Mouse (Mus musculus): Measurements from ENCODE around the gene Aox2.

Aox2 gene

GRCm38 (mm10) chr1:58284505-58284904, 6.4 kb downstream of the Aox2 start:
- no peak for DNase-seq (ENCODE audit: inconsistent age in 2 of 2, low spot score in 1 of 2)

GRCm38 (mm10) chr1:58288091-58288490, 10.0 kb downstream of the Aox2 start:
- DNase-seq (ENCODE audit: inconsistent age in 2 of 2, low spot score in 1 of 2) = no peak

DNA sequence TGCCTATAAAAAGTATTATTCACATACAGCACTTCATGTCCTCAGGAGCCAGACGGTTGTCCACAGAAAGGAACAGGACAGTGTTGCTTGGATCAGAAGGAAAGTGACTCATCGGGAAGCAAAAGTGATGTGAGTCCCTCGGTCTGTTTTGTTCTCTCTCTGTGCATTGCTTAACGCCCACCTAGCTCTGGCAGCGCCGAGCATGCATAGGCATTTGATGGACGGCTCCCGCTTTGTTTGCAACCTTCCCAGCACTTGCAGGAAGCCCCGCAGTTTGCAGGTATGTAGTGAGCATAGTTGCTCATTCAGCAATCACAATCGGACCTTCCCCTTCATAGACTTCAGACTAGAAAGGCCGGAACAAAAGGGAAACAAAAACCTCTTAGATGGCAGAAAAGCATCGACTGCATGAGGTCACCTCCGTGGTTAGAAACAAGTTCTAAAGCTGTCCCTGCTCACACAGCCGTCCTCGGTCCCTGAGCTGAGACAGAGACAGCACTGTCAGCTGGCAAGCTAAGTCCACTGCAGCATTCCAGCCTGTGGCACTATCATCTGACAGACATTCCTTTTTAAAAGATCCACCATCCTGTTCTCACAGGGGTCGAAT, 11.8 kb downstream of the Aox2 start:
- no peak for DNase-seq (ENCODE audit: inconsistent age in 2 of 2, low spot score in 1 of 2)

DNA sequence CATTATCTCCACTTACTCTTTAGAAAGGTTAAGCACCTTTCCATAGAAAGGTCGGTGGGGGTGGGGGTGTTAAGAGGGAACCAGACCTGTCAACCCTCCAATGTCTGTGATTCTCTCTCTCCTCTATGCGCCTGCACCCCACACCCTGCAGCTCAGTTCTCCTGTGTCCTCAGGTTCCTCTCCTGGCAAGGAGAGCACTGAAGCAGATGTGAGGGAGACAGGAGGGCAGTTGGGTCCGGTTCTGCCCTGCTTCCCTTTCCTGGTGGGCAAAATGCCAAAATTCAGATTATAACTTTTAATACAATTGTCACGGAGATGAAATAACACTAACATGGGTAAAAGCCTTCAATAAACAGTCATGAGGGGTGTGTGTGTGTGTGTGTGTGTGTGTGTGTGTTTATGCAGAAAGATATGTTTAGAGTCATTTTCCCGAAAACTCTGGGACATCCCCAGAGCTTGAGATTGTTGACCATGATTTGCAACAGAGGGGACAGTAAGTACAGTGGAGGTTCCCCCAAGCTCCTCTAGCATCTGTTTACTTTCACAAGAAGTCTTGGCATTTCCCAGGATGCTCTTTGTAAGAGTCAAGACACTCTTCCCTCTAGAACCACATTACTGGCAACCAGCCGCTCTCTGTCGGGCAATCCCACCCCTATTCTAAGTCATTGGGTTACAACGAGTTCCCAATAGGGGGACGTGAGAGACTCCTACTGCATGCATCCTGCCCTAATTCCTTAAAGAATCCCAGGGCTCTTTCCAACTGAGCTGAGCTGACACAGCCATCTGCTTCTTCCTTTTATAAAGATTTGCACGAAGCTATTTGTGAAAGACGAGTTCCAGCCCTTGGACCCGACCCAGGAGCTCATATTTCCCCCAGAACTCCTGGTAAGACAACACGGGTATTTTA, 13.5 kb downstream of the Aox2 start:
- peak in 1 of 2 experiments; percentile 24 for DNase-seq (ENCODE audit: inconsistent age in 2 of 2, low spot score in 1 of 2)

GRCm38 (mm10) chr1:58294730-58295129, 16.6 kb downstream of the Aox2 start:
- no peak for DNase-seq (ENCODE audit: inconsistent age in 2 of 2, low spot score in 1 of 2)

- DNase-seq (ENCODE audit: inconsistent age in 2 of 2, low spot score in 1 of 2) = peak; percentile 73 to 90
These were observed 18.2 kb downstream of the Aox2 start for GRCm38 (mm10) chr1:58296278-58296677.

DNA sequence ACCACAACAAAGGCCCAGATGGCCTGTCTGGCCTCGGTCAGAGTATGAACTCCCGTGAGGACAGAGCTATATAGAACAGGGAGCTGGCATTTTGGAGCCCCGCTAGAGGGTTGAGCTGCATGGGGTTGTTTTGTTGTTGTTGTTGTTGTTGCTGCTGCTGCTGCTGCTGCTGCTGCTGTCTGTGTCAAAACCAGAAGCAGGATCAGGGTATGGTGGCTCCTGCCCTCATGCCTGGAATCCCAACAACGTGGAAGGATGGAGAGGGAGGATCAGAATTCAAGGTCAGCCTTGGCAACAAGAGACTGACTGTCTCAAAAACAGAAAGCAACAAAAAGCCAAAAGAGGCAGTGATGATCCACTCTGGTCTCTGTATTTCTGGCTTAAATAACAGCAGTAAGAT, 18.7 kb downstream of the Aox2 start:
- DNase-seq (ENCODE audit: inconsistent age in 2 of 2, low spot score in 1 of 2) = peak in 1 of 2 experiments; percentile 46

DNA sequence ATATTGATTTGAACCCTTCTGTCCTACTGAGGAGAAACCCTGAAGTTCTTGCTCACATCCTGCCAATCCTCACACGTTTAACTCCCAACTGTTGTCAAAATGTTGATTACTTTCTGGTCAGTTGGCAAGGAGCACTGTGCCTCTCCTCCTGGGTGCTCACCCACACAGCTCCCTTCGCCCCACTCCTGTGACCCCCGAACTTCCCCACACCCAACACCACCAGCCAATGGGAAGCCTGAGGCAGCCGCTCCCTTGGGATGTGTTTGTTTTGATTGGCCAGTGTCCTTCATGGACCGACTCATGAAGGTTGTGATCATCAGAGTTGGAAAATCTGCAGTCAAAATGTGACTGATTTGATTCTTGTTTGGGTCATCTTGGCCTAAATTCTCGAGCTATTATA, 20.2 kb downstream of the Aox2 start:
- DNase-seq (ENCODE audit: inconsistent age in 2 of 2, low spot score in 1 of 2) = peak in 1 of 2 experiments; percentile 69

GRCm38 (mm10) chr1:58301073-58301472, 22.9 kb downstream of the Aox2 start:
- no peak for DNase-seq (ENCODE audit: inconsistent age in 2 of 2, low spot score in 1 of 2)

DNA sequence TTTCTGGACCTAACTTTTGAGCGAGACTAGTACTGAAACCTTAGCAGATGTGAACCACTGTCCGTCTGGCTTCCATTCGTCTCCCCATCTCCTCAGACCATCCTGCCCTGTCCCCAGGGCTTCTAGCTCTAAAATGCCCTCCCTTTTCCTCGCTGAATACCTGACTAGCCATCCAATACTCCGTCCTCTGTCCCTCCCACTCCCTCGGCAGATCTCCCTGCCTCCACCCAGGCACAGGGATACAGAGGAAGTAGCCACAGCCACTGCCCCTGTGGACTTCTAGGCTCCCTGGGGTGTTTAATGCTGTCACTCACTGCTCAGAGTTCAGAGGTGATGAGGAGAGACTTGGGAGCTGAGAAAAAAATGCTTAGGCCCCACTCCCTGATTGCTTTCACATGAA, 23.9 kb downstream of the Aox2 start:
- DNase-seq (ENCODE audit: inconsistent age in 2 of 2, low spot score in 1 of 2) = no peak

DNA sequence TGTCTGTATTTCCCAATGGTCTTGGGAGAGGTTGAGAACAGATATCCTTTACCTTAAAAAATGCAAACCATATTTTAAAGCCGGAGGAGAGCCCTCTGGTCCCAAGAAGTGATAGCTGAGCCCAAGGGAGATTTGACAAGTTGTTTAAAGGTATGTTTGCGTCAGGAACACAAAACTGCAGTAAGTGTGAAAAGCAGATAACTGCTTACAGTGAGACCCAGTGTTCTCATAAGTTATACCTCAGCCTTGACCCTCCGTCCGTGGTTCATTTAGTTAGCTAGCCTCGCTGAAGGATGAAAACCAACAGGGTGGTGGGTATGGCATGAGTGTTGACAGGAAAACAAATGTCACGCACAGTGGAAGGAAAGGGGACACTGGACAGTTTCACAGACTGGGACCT, 24.9 kb downstream of the Aox2 start:
- DNase-seq (ENCODE audit: inconsistent age in 2 of 2, low spot score in 1 of 2) = no peak

DNA sequence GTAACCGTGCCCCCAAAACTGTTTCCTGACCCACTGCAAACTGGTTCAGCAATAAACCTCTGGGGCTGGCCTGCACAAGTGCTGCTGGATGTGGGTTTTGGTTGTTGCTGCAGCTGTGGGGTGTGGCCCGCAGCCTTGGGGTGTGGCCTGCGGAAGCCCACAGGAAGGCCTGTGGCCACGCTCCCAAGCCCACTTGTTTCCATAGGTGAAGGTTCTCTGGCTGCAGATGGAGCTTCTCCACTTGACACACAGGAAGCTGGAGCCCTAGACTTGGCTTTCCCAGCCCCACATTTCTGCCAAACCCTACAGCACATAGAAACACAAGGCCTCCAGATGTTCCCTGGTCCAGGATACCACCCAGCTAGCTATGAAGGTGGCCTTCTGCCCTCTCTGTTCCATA, 25.6 kb downstream of the Aox2 start:
- DNase-seq (ENCODE audit: inconsistent age in 2 of 2, low spot score in 1 of 2) = no peak

- peak; percentile 58 to 70 for DNase-seq (ENCODE audit: inconsistent age in 2 of 2, low spot score in 1 of 2)
These were observed 26.2 kb downstream of the Aox2 start for GRCm38 (mm10) chr1:58304296-58304695.

GRCm38 (mm10) chr1:58307181-58307580, 29.1 kb downstream of the Aox2 start:
- DNase-seq (ENCODE audit: inconsistent age in 2 of 2, low spot score in 1 of 2) = peak in 1 of 2 experiments; percentile 16

GRCm38 (mm10) chr1:58308594-58308993, 30.5 kb downstream of the Aox2 start:
- peak in 1 of 2 experiments; percentile 24 for DNase-seq (ENCODE audit: inconsistent age in 2 of 2, low spot score in 1 of 2)

DNA sequence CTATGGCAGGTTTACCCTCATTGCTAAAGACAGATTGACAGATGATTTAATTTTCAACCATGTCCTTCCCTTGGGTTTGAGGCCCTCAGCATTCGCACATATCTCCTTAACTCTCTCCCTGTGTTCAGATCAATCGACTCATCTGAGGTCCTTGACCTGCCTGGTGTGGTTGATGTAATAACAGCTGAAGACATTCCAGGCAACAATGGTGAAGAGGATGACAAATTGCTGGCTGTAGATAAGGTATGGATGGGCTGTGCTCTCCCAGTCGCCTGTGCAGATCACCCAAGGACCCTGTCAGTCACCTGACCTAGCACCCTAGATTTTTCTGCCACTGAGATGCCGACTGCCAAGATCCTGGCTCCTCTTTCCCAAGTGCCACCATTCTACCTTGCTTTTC, 31.7 kb downstream of the Aox2 start:
- DNase-seq (ENCODE audit: inconsistent age in 2 of 2, low spot score in 1 of 2) = peak; percentile 24 to 79

DNA sequence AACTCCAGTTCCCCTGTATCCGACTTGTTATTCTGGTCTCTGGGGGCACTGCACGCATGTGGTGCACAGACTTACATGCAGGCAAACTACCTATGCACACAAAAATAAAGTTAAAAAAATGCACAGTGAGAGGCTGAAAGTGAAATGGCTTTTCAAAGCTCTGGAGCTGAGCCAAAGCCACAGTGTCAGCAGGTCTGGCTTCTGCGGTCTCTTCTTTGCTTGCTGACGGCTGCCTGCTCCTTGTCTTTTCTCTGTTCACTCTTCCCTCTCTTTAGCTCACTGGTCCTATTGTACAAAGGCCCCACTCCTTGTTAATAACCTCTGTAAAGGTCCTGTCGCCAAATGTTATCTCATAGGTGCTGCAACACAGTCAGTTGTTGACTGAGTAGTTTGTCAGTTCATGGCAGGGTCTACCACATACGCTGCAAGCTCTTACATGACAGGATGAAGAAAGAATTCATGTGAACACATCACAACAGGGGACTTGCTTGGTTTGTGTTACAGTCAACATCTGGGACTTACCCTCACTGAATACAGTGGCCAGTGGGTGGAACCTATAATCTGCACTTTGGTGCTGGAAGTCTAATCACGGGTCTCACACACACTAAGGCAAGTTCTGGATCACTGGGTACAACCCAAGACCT, 33.2 kb downstream of the Aox2 start:
- DNase-seq (ENCODE audit: inconsistent age in 2 of 2, low spot score in 1 of 2) = peak in 1 of 2 experiments; percentile 24

DNA sequence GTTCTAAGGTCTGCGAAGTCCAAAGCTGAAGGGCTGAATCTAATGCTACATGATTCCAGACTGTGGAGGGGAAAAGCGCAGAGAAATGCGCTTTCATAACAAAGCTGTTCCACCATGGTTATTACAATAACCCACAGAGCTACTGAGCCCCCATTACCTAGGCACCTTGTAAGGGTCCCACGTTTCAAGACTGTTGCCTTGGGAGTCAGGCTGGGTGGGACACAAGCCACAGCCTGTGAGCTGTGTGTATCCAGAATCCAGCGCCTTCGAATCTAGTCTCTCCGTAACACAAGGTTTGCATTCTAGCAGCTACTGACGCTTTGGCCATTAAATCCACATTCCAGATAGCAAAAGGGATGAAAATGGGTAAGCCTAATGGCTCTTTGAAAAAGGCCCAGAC, 35.0 kb downstream of the Aox2 start:
- DNase-seq (ENCODE audit: inconsistent age in 2 of 2, low spot score in 1 of 2) = no peak

DNA sequence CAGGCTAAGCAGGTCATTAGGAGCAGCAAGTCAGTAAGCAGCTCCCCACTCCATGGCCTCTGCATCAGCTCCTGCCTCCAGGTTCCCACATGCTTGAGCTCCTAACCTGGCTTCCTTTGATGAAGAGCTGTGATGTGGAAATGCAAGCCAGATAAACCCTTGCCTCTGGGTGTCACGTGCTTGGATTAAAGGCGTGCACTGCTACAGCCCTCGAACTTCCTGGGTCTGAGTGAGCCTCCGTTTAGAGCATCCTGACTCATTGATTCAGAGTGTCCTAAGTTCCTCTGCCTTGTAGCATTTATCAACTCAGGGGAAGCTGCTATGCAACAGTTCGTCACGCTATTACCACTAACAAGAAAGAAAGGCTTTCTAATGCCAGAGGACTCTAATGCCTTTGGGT, 37.4 kb downstream of the Aox2 start:
- no peak for DNase-seq (ENCODE audit: inconsistent age in 2 of 2, low spot score in 1 of 2)

DNA sequence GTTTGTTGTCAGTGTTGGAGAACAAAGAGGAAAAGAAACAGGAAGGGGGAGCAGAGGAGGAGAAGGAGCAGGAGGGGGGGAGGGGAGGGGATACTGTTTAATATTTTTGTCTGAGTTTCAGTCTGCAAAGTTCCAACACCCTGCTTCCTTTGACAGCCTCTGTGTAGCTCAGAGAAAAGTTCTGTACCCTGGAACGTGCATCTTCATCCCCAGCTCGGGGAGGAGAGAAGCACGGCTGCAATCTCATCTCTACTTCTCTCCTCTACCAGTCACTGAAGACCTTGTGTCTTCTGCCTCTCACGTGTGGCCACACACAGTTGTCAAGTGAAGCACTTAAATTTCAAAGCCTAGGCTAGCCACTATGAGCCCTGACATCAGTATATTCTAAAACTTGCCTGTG, 55.1 kb downstream of the Aox2 start:
- DNase-seq (ENCODE audit: inconsistent age in 2 of 2, low spot score in 1 of 2) = no peak

- no peak for DNase-seq (ENCODE audit: inconsistent age in 2 of 2, low spot score in 1 of 2)
These were observed 61.8 kb downstream of the Aox2 start for GRCm38 (mm10) chr1:58339901-58340300.

GRCm38 (mm10) chr1:58341576-58341975, 63.5 kb downstream of the Aox2 start:
- peak in 1 of 2 experiments; percentile 45 for DNase-seq (ENCODE audit: inconsistent age in 2 of 2, low spot score in 1 of 2)
